Mouse (Mus musculus): Measurements from ENCODE around the gene Ptprn2. TPM values are rescaled to one million over a fixed set of nuclear protein-coding genes. Genes with fewer than 3 reads are reported as not detected.

The Ptprn2 gene
- polyA plus RNA-seq, 1 experiment, result 97.8 TPM

- no peak overlapping the region for H3K4me3 ChIP-seq (replicated peaks; ENCODE audit: insufficient read depth, low read depth, low read length)
- H3K4me1 ChIP-seq (ENCODE audit: control insufficient read depth, insufficient read depth, low read length), result no peaks in the 10 kb centered on the region
Observed at GRCm38 (mm10) chr12:117196721-117197425, 711.4 kb downstream of the Ptprn2 start.

GRCm38 (mm10) chr12:117198093-117198492 lies 712.6 kb downstream of the Ptprn2 start:
- Histone ChIP-seq H3K4me3 (replicated peaks; ENCODE audit: insufficient read depth, low read depth, low read length) (no peak overlapping the region), H3K4me1 (ENCODE audit: control insufficient read depth, insufficient read depth, low read length) (peaks cover 4% of the 10 kb centered on the region), H3K27ac (ENCODE audit: insufficient read depth, low read length) (no peak overlapping the region), H3K27me3 (ENCODE audit: control insufficient read depth, insufficient read depth, low read length) (no peaks in the 10 kb centered on the region)
- no peak for TF ChIP-seq CTCF (IDR thresholded peaks at IDR 0.05; ENCODE audit: borderline replicate concordance, insufficient read depth, low read depth, low read length)
- TF ChIP-seq POLR2A (IDR thresholded peaks at IDR 0.05; ENCODE audit: borderline replicate concordance, insufficient read depth, low read length), result no peak
- no peak for DNase-seq
- 94% methylated on average over 8 of the region's 8 CpGs for WGBS

More at GRCm38 (mm10) chr12:117196721-117197425, 711.4 kb downstream of the Ptprn2 start:
- TF ChIP-seq CTCF (IDR thresholded peaks at IDR 0.05; ENCODE audit: borderline replicate concordance, insufficient read depth, low read depth, low read length), result no peak
- TF ChIP-seq POLR2A (IDR thresholded peaks at IDR 0.05; ENCODE audit: borderline replicate concordance, insufficient read depth, low read length), result no peak
- peak in 1 of 2 experiments; percentile 21 for DNase-seq
- no peak overlapping the region for H3K27ac ChIP-seq (ENCODE audit: insufficient read depth, low read length)
- WGBS, result 39% methylated on average over 12 of the region's 12 CpGs
- no peaks in the 10 kb centered on the region for H3K27me3 ChIP-seq (ENCODE audit: control insufficient read depth, insufficient read depth, low read length)

- 13% methylated on average over 9 of the region's 9 CpGs for WGBS
- Histone ChIP-seq H3K4me3 (replicated peaks; ENCODE audit: insufficient read depth, low read depth, low read length) (no peak overlapping the region), H3K27ac (ENCODE audit: insufficient read depth, low read length) (no peak overlapping the region), H3K27me3 (ENCODE audit: control insufficient read depth, insufficient read depth, low read length) (no peaks in the 10 kb centered on the region), H3K4me1 (ENCODE audit: control insufficient read depth, insufficient read depth, low read length) (peaks cover 4% of the 10 kb centered on the region)
- no peak for TF ChIP-seq CTCF (IDR thresholded peaks at IDR 0.05; ENCODE audit: borderline replicate concordance, insufficient read depth, low read depth, low read length)
- no peak for TF ChIP-seq POLR2A (IDR thresholded peaks at IDR 0.05; ENCODE audit: borderline replicate concordance, insufficient read depth, low read length)
- DNase-seq, result peak; percentile 79 to 90
Observed at GRCm38 (mm10) chr12:117200117-117200516, 714.6 kb downstream of the Ptprn2 start.

- WGBS, result 61% methylated on average over 5 of the region's 5 CpGs
- peaks cover 4% of the 10 kb centered on the region for H3K4me1 ChIP-seq (ENCODE audit: control insufficient read depth, insufficient read depth, low read length)
- H3K4me3 ChIP-seq (replicated peaks; ENCODE audit: insufficient read depth, low read depth, low read length), result no peak overlapping the region
- no peak overlapping the region for H3K27ac ChIP-seq (ENCODE audit: insufficient read depth, low read length)
- DNase-seq, result peak; percentile 30 to 36
- no peaks in the 10 kb centered on the region for H3K27me3 ChIP-seq (ENCODE audit: control insufficient read depth, insufficient read depth, low read length)
- TF ChIP-seq CTCF (IDR thresholded peaks at IDR 0.05; ENCODE audit: borderline replicate concordance, insufficient read depth, low read depth, low read length) (no peak), POLR2A (IDR thresholded peaks at IDR 0.05; ENCODE audit: borderline replicate concordance, insufficient read depth, low read length) (no peak)
Observed at GRCm38 (mm10) chr12:117200590-117200989, 715.1 kb downstream of the Ptprn2 start.

GRCm38 (mm10) chr12:117203506-117203905 lies 718.0 kb downstream of the Ptprn2 start:
- no peak for DNase-seq
- Histone ChIP-seq H3K4me1 (ENCODE audit: control insufficient read depth, insufficient read depth, low read length) (peaks cover 4% of the 10 kb centered on the region), H3K27me3 (ENCODE audit: control insufficient read depth, insufficient read depth, low read length) (no peaks in the 10 kb centered on the region), H3K27ac (ENCODE audit: insufficient read depth, low read length) (no peak overlapping the region), H3K4me3 (replicated peaks; ENCODE audit: insufficient read depth, low read depth, low read length) (no peak overlapping the region)
- no peak for TF ChIP-seq CTCF (IDR thresholded peaks at IDR 0.05; ENCODE audit: borderline replicate concordance, insufficient read depth, low read depth, low read length)
- no peak for TF ChIP-seq POLR2A (IDR thresholded peaks at IDR 0.05; ENCODE audit: borderline replicate concordance, insufficient read depth, low read length)
- WGBS, result 81% methylated on average over 7 of the region's 7 CpGs

- Histone ChIP-seq H3K27ac (ENCODE audit: insufficient read depth, low read length) (no peak overlapping the region), H3K4me1 (ENCODE audit: control insufficient read depth, insufficient read depth, low read length) (peaks cover 4% of the 10 kb centered on the region), H3K4me3 (replicated peaks; ENCODE audit: insufficient read depth, low read depth, low read length) (no peak overlapping the region), H3K27me3 (ENCODE audit: control insufficient read depth, insufficient read depth, low read length) (no peaks in the 10 kb centered on the region)
- TF ChIP-seq POLR2A (IDR thresholded peaks at IDR 0.05; ENCODE audit: borderline replicate concordance, insufficient read depth, low read length) (no peak), CTCF (IDR thresholded peaks at IDR 0.05; ENCODE audit: borderline replicate concordance, insufficient read depth, low read depth, low read length) (no peak)
- no peak for DNase-seq
Observed at GRCm38 (mm10) chr12:117204905-117205304, 719.4 kb downstream of the Ptprn2 start.

GRCm38 (mm10) chr12:117207421-117208120 lies 722.1 kb downstream of the Ptprn2 start:
- H3K4me1 ChIP-seq (ENCODE audit: control insufficient read depth, insufficient read depth, low read length), result peaks cover 4% of the 10 kb centered on the region
- no peaks in the 10 kb centered on the region for H3K27me3 ChIP-seq (ENCODE audit: control insufficient read depth, insufficient read depth, low read length)
- no peak overlapping the region for H3K4me3 ChIP-seq (replicated peaks; ENCODE audit: insufficient read depth, low read depth, low read length)
- 75% methylated on average over 4 of the region's 4 CpGs for WGBS
- no peak overlapping the region for H3K27ac ChIP-seq (ENCODE audit: insufficient read depth, low read length)
- TF ChIP-seq POLR2A (IDR thresholded peaks at IDR 0.05; ENCODE audit: borderline replicate concordance, insufficient read depth, low read length), result no peak
- DNase-seq, result no peak

- no peak overlapping the region for H3K4me3 ChIP-seq (replicated peaks; ENCODE audit: insufficient read depth, low read depth, low read length)
- 94% methylated on average over 4 of the region's 4 CpGs for WGBS
- H3K27me3 ChIP-seq (ENCODE audit: control insufficient read depth, insufficient read depth, low read length), result no peaks in the 10 kb centered on the region
- no peak for DNase-seq
- no peak for TF ChIP-seq CTCF (IDR thresholded peaks at IDR 0.05; ENCODE audit: borderline replicate concordance, insufficient read depth, low read depth, low read length)
- no peak for TF ChIP-seq POLR2A (IDR thresholded peaks at IDR 0.05; ENCODE audit: borderline replicate concordance, insufficient read depth, low read length)
- no peak overlapping the region for H3K27ac ChIP-seq (ENCODE audit: insufficient read depth, low read length)
- no peaks in the 10 kb centered on the region; the same call in 1 of the 2 replicates for H3K4me1 ChIP-seq (ENCODE audit: control insufficient read depth, insufficient read depth, low read length)
Observed at GRCm38 (mm10) chr12:117210467-117210866, 724.9 kb downstream of the Ptprn2 start.
